Mouse (Mus musculus) lung, embryonic 15.5 days (tissue): ENCODE results near the gene C2cd6. TPM values are rescaled to one million over a fixed set of nuclear protein-coding genes. Genes with fewer than 3 reads are reported as not detected.

Source experiments
- ATAC-seq: fragments of 200-750 bp; cut with Nextera tagmentation; 2 replicates; pipeline ENCODE4 v1.8.0; 2017; ENCODE audit warnings: moderate number of reproducible peaks, borderline replicate concordance; ENCODE audit not compliant: low FRiP score, low TSS enrichment; ENCODE audit errors: extremely low read depth
- H3K27ac ChIP-seq: fragments of 300-500 bp; sonication (generic); 2 replicates; pipeline ENCODE4 v1.5.1; 2015; ENCODE audit warnings: moderate library complexity, mild to moderate bottlenecking, inconsistent platforms
- H3K27me3 ChIP-seq: fragments of 300-500 bp; sonication (generic); 2 replicates; pipeline ENCODE4 v1.6.1; 2015; ENCODE audit warnings: inconsistent platforms
- H3K36me3 ChIP-seq: fragments of 300-500 bp; sonication (generic); 2 replicates; pipeline ENCODE4 v1.6.1; 2015; ENCODE audit warnings: inconsistent platforms
- H3K4me1 ChIP-seq: fragments of 300-500 bp; sonication (generic); 2 replicates; pipeline ENCODE4 v1.6.1; 2015; ENCODE audit warnings: inconsistent platforms
- H3K4me2 ChIP-seq: fragments of 300-500 bp; sonication (generic); 2 replicates; pipeline ENCODE4 v1.6.1; 2015; ENCODE audit warnings: inconsistent platforms, mild to moderate bottlenecking, moderate library complexity
- H3K4me3 ChIP-seq: fragments of 300-500 bp; sonication (generic); 2 replicates; pipeline ENCODE4 v1.5.1; 2015; ENCODE audit warnings: mild to moderate bottlenecking, inconsistent platforms
- H3K9ac ChIP-seq: fragments of 300-500 bp; sonication (generic); 2 replicates; pipeline ENCODE4 v1.6.1; 2015; ENCODE audit warnings: inconsistent platforms
- H3K9me3 ChIP-seq: fragments of 300-500 bp; sonication (generic); 2 replicates; pipeline ENCODE4 v1.6.1; 2016; ENCODE audit warnings: inconsistent platforms
- WGBS: fragments of 180-500 bp; shearing (Covaris S2); methylation state at CpG from one replicate; pipeline ENCODE4 v1.1.7; 2015; 5-methylcytosine and 5-hydroxymethylcytosine counted together
- polyA plus RNA-seq: library from polyadenylated mRNA; unstranded; fragments of >200 nt; fragmentation: Nextera tagmentation; extraction: Ambion mirVana; gene quantifications from 2 replicates; pipeline ENCODE4 v1.2.1, GENCODE M21; 2015

The C2cd6 gene
- polyA plus RNA-seq, 1 experiment from 2014 or later = not detected

- 61% methylated on average over 2 of the region's 2 CpGs for WGBS
- Histone ChIP-seq H3K9me3 (no peaks in the 10 kb centered on the region), H3K4me2 (no peak overlapping the region), H3K36me3 (no peaks in the 10 kb centered on the region), H3K9ac (no peak overlapping the region), H3K4me1 (no peaks in the 10 kb centered on the region), H3K4me3 (no peak overlapping the region), H3K27ac (no peak overlapping the region), H3K27me3 (no peaks in the 10 kb centered on the region)
- no peak for ATAC-seq
Observed at GRCm38 (mm10) chr1:59056955-59057354, 37.7 kb downstream of the C2cd6 start.

GRCm38 (mm10) chr1:59051306-59051705 lies 43.4 kb downstream of the C2cd6 start:
- 43% methylated on average over 2 of the region's 2 CpGs for WGBS

GRCm38 (mm10) chr1:59037723-59038122 lies 57.0 kb downstream of the C2cd6 start:
- no peaks in the 10 kb centered on the region for H3K9me3 ChIP-seq
- no peaks in the 10 kb centered on the region for H3K4me1 ChIP-seq
- H3K9ac ChIP-seq = no peak overlapping the region
- H3K27me3 ChIP-seq = no peaks in the 10 kb centered on the region
- WGBS = 75% methylated on average over 5 of the region's 5 CpGs
- H3K27ac ChIP-seq = no peak overlapping the region
- no peaks in the 10 kb centered on the region for H3K36me3 ChIP-seq
- H3K4me3 ChIP-seq = no peak overlapping the region
- no peak overlapping the region for H3K4me2 ChIP-seq
- no peak for ATAC-seq

More at GRCm38 (mm10) chr1:59051306-59051705, 43.4 kb downstream of the C2cd6 start:
- Histone ChIP-seq H3K4me1 (no peaks in the 10 kb centered on the region), H3K9me3 (no peaks in the 10 kb centered on the region), H3K4me3 (no peak overlapping the region), H3K27ac (no peak overlapping the region), H3K36me3 (no peaks in the 10 kb centered on the region), H3K4me2 (no peak overlapping the region), H3K27me3 (no peaks in the 10 kb centered on the region), H3K9ac (no peak overlapping the region)
- no peak for ATAC-seq

GRCm38 (mm10) chr1:59021556-59021955 lies 73.1 kb downstream of the C2cd6 start:
- WGBS = 73% methylated on average over 3 of the region's 3 CpGs
- no peaks in the 10 kb centered on the region for H3K36me3 ChIP-seq
- no peak overlapping the region for H3K4me2 ChIP-seq
- no peak overlapping the region for H3K9ac ChIP-seq
- no peak overlapping the region for H3K27ac ChIP-seq
- no peaks in the 10 kb centered on the region for H3K27me3 ChIP-seq
- H3K9me3 ChIP-seq = no peaks in the 10 kb centered on the region
- no peaks in the 10 kb centered on the region for H3K4me1 ChIP-seq
- H3K4me3 ChIP-seq = no peak overlapping the region
- ATAC-seq = no peak

GRCm38 (mm10) chr1:59009250-59009649 lies 85.5 kb downstream of the C2cd6 start:
- no peaks in the 10 kb centered on the region for H3K36me3 ChIP-seq
- H3K27ac ChIP-seq = no peak overlapping the region
- no peak overlapping the region for H3K4me3 ChIP-seq
- ATAC-seq = no peak
- H3K9me3 ChIP-seq = no peaks in the 10 kb centered on the region
- no peaks in the 10 kb centered on the region for H3K27me3 ChIP-seq
- no peak overlapping the region for H3K4me2 ChIP-seq
- no peak overlapping the region for H3K9ac ChIP-seq
- 21% methylated on average over 4 of the region's 4 CpGs for WGBS
- H3K4me1 ChIP-seq = no peaks in the 10 kb centered on the region; the same call in 1 of the 2 replicates

Other genes with a start within 250 kb of the C2cd6 start
- gene Trak2, start 121.5 kb downstream of the C2cd6 start, polyA plus RNA-seq = 14.0 and 14.6 TPM in 2 replicates
- 22.3 and 27.9 TPM in 2 replicates for gene Stradb, start 121.4 kb downstream of the C2cd6 start, polyA plus RNA-seq
- 37.2 and 39.1 TPM in 2 replicates for gene Tmem237, start 25.5 kb upstream of the C2cd6 start, polyA plus RNA-seq
- 0.21 and 0.56 TPM in 2 replicates for gene Mpp4, start 68.5 kb upstream of the C2cd6 start, polyA plus RNA-seq
- 9.8 and 10.7 TPM in 2 replicates for gene Als2, start 142.3 kb upstream of the C2cd6 start, polyA plus RNA-seq
- gene Cdk15, start 162.0 kb upstream of the C2cd6 start, polyA plus RNA-seq = 0.18 TPM in 1 of 2 replicates, not detected in the other